Comparison of ENCODE assay signal across 26 mouse cellular contexts in genomic region chr3:133987681-133988080, GRCm38 (mm10).
A peak's percentile ranks its signal among the peaks of the same experiment; 100 is the strongest.
DNase-seq lines count a peak whose midpoint lies in the region; ATAC-seq and TF ChIP-seq lines count a peak whose summit lies in the region.
"Had no signal": no experiment of that assay in that cellular context is flagged by ENCODE, and none has a peak within 500 bp of the region (broad histone marks: within the 10 kb centered on the region; RNA-seq: fewer than 3 reads in every experiment).

No protein-coding gene starts in this region.

- 73% methylated on average over 2 of the region's 2 CpGs for WGBS in kidney, embryonic 15.5 days
- WGBS in lung, postnatal 0 days, result 82% methylated on average over 2 of the region's 2 CpGs

- no peaks in the 10 kb centered on the region for H3K36me3 ChIP-seq in kidney, embryonic 15.5 days
- no peaks in the 10 kb centered on the region for H3K36me3 ChIP-seq in lung, postnatal 0 days (ENCODE audit: insufficient read depth, low read length)
- H3K36me3 ChIP-seq: embryonic facial prominence, embryonic 10.5 days; embryonic facial prominence, embryonic 12.5 days; forebrain, embryonic 10.5 days; forebrain, embryonic 12.5 days; G1E had no signal

- no peaks in the 10 kb centered on the region for H3K27me3 ChIP-seq in kidney, embryonic 15.5 days
- H3K27me3 ChIP-seq in lung, postnatal 0 days (replicated peaks; ENCODE audit: insufficient read depth, low read length), result no peaks in the 10 kb centered on the region
- H3K27me3 ChIP-seq: CH12.LX; embryonic facial prominence, embryonic 12.5 days; forebrain, embryonic 12.5 days had no signal

- H3K27ac ChIP-seq in kidney, embryonic 15.5 days, result no peak overlapping the region
- H3K27ac ChIP-seq in lung, postnatal 0 days (ENCODE audit: low read length), result no peak overlapping the region
- H3K27ac ChIP-seq: embryonic facial prominence, embryonic 10.5 days; embryonic facial prominence, embryonic 12.5 days; forebrain, embryonic 10.5 days; forebrain, embryonic 12.5 days had no signal

- no peak for TF ChIP-seq CTCF in lung, postnatal 0 days (IDR thresholded peaks at IDR 0.05)

- 0 out of 2 replicates have a peak, but pooled peaks have one; percentile 33 for ATAC-seq in kidney, embryonic 15.5 days (replicated peaks; ENCODE audit: low FRiP score)
- ATAC-seq in lung, postnatal 0 days, result no peak
- ATAC-seq: CD4-positive, CD25-positive, alpha-beta regulatory T cell, adult 4 months; forebrain, embryonic 14.5 days; forebrain, embryonic 16.5 days had no signal

- no peaks in the 10 kb centered on the region for H3K9me3 ChIP-seq in kidney, embryonic 15.5 days (replicated peaks)
- H3K9me3 ChIP-seq in lung, postnatal 0 days (ENCODE audit: low read length), result no peaks in the 10 kb centered on the region
- H3K9me3 ChIP-seq: embryonic facial prominence, embryonic 10.5 days; embryonic facial prominence, embryonic 12.5 days; forebrain, embryonic 10.5 days; forebrain, embryonic 12.5 days; G1E had no signal

- no peak overlapping the region for H3K4me3 ChIP-seq in kidney, embryonic 15.5 days (replicated peaks)
- H3K4me3 ChIP-seq in lung, postnatal 0 days (ENCODE audit: low read depth, low read length), result no peak overlapping the region
- H3K4me3 ChIP-seq: embryonic facial prominence, embryonic 10.5 days; embryonic facial prominence, embryonic 12.5 days; erythroblast, embryonic 14.5 days; forebrain, embryonic 10.5 days; forebrain, embryonic 12.5 days had no signal

- H3K9ac ChIP-seq in kidney, embryonic 15.5 days, result no peak overlapping the region
- no peak overlapping the region for H3K9ac ChIP-seq in lung, postnatal 0 days (replicated peaks; ENCODE audit: low read depth)
- H3K9ac ChIP-seq: embryonic facial prominence, embryonic 12.5 days; forebrain, embryonic 12.5 days had no signal

- H3K4me2 ChIP-seq in kidney, embryonic 15.5 days, result no peak overlapping the region
- no peak overlapping the region for H3K4me2 ChIP-seq in lung, postnatal 0 days (replicated peaks; ENCODE audit: low read depth, low read length)
- H3K4me2 ChIP-seq: embryonic facial prominence, embryonic 12.5 days; forebrain, embryonic 12.5 days had no signal

- DNase-seq in kidney, postnatal 4 days, result no peak
- peak; percentile 83 for DNase-seq in 3T3-L1 (ENCODE audit: low read depth, low spot score)
- peak; percentile 56 for DNase-seq in NIH3T3 (ENCODE audit: low read depth)
- DNase-seq in forelimb bud, embryonic 11.5 days (ENCODE audit: low read depth, low spot score), result peak; percentile 27
- no peak for DNase-seq in adrenal gland, postnatal 10 days
- DNase-seq in lung, postnatal 0 days (ENCODE audit: low spot score), result no peak
- DNase-seq: adrenal gland, adult 2 months; adrenal gland, postnatal 14 days; adrenal gland, postnatal 36 days; B cell, adult 2 months; cerebellum, adult 11-12 months; cerebellum, adult 2 months; cerebellum, adult 9-10 months; cerebellum, postnatal 10 days; cerebellum, postnatal 25 days had no signal

- no peaks in the 10 kb centered on the region for H3K4me1 ChIP-seq in kidney, embryonic 15.5 days
- no peaks in the 10 kb centered on the region for H3K4me1 ChIP-seq in lung, postnatal 0 days (ENCODE audit: insufficient read depth, low read depth, low read length)
- H3K4me1 ChIP-seq: embryonic facial prominence, embryonic 10.5 days; embryonic facial prominence, embryonic 12.5 days; forebrain, embryonic 10.5 days; forebrain, embryonic 12.5 days had no signal

- no peak for TF ChIP-seq EP300 in lung, postnatal 0 days (IDR thresholded peaks at IDR 0.05)

Comparison
In these comparisons a context has a peak if more than half of its experiments do, and no peak if none do; other contexts are left out.
1. DNase-seq: peak in 3T3-L1 (single experiment), NIH3T3 (single experiment) and forelimb bud, embryonic 11.5 days (single experiment); none in kidney, postnatal 4 days (0 of 2), adrenal gland, postnatal 10 days (single experiment) and lung, postnatal 0 days (single experiment).